Mouse (Mus musculus) T-cell, adult 2 months (primary cell): ENCODE results near the gene Tmem192.

Experiments used
- DNase-seq: peaks from one replicate; pipeline ENCODE4 v3.0.0; 2022; ENCODE audit warnings: low spot score

Tmem192 gene

DNA sequence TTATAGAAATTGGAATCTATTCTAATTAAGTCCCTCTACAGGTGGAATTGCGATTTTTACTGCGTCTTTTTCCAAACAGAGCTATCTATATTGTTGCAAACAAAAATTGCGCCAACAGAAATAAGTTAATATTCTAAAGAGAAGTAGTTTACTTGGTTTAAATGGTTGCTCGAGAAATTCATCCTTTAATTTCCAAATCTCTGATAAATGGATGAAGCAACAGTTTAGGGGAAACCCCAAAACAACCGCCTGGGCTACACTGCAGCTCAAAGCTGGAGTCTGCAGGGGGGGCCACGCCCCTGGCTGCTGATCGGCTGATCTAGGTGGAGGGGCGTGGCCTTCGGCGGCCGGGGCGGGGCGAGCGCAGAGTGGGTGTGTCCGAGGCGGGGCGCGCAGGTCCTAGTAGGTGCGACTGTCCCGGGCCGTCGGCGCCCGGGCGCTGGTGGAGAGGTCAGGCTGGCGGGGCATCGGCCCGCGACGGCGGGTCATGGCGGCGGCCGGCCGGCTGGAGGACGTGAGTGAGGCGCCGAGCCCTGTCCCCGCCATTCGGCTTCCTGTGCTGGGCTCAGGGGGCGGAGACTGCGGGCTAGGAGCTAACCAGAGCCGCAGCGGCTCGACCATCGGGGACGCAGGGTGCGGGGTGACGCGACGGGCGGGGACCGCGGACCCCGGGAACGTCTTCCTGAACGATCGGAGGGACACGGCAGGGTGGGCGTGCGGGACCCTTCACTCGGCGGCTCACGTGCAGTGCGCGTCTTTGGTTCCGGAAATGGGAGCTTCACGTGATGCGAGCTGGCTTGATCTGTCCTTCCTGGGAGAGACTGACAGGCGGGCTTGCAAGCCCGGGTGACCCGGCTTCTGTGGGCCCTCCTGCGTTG lies at the start of gene Tmem192:
TSS of gene Tmem192 (plus strand) at position 366 of the 878 bp plus-strand sequence.
- peak; percentile 95 for DNase-seq

DNA sequence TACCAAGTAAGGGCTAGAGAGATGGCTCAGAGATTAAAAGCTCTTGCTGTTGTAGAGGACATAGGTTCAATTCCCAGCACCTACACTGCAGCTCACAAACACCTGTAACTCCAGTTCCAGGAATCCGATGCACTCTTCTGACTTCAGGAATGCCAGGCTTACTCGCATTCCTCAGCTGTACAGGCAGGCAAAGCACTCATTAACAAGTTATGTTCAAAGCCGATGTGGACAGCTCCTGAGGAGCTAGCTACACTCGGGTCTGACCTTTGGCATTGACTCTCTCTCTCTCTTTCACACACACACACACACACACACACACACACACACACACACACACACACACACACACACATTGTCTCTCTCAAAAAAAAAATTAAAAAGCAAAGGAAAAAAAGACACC lies 48.3 kb upstream of the Tmem192 start:
- no peak for DNase-seq

DNA sequence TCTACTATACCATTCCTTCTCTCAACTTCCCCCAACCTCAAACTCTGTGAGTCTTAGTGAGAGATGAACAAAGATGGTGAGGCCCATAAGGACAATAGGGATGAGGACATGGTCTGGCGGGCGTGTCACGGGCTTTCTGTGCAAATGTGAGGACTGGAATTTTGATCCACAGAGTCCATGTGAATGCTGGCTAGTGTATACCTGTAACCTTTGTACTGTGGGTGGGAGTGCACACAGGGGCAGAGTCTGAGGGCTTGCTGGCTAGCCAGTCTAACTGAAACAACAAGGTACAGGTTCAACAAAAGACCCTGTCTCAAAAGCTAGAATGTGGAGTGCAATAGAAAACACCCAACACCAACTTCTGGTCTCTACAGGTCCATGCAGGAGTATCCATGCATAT lies 46.3 kb upstream of the Tmem192 start:
- DNase-seq, result no peak

- no peak for DNase-seq
These were observed 45.3 kb upstream of the Tmem192 start for GRCm38 (mm10) chr8:64901527-64902156.

- no peak for DNase-seq
These were observed 44.8 kb upstream of the Tmem192 start for GRCm38 (mm10) chr8:64902191-64902590.

DNA sequence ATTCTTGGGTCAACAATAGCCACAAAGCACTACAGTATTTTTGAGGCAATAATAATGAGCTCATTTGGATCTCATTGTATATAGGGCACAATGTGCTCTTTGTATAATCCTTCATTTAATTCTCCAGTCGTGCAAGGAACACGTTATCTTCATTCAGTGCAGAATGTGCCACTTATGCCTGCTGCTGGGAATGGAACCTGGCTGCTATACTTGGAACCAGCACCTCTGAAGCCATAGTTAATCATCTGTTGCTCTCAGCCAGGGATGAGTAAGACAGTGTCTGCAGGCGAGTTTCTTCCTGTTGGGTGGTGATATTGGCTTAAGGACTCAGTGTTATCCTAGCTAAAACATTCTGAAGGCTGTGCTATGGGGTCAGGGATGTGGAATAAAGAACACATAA lies 43.2 kb upstream of the Tmem192 start:
- DNase-seq, result no peak

DNA sequence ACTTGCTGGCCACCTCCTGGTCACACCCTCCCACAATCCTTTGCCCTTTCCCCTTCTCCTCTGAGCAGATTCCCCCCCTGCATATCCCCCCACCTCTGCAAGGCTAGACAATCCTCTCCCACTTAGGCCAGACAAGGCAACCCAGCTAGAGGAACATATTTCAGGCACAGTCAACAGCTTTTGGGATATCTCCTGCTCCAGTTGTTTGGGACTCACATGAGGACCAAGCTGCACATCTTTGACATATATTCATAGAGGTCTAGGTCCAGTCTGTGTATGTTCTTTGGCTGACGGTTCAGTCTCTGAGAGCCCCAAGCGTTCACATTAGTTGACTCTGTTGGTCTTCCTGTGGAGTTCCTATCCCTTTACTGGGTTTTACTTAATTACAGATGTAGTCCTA lies 37.0 kb upstream of the Tmem192 start:
- DNase-seq, result no peak

- DNase-seq, result no peak
These were observed 30.2 kb upstream of the Tmem192 start for GRCm38 (mm10) chr8:64916793-64917192.

- no peak for DNase-seq
These were observed 23.7 kb upstream of the Tmem192 start for GRCm38 (mm10) chr8:64923329-64923728.

GRCm38 (mm10) chr8:64925762-64926161 lies 21.2 kb upstream of the Tmem192 start:
- no peak for DNase-seq

DNA sequence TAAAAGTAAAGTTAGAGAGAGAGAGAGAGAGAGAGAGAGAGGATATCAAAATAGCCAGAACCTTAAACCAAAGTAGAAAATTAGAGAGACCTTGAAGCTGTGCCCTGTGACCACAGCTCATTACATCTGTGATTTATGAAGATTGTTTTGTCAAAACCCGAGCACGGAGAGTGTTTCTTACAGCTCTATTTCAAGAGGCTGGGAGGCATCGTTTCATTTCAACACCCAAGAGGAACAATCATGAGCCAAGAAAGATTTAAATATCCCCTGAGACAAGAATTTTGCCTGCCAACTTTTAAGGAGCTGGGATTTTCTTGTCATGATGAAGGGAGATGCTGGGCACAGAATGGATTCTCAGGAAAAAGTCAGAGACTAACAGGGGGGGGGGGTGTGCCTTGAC lies 20.6 kb upstream of the Tmem192 start:
- no peak for DNase-seq

GRCm38 (mm10) chr8:64928938-64929337 lies 18.0 kb upstream of the Tmem192 start:
- DNase-seq, result no peak

DNA sequence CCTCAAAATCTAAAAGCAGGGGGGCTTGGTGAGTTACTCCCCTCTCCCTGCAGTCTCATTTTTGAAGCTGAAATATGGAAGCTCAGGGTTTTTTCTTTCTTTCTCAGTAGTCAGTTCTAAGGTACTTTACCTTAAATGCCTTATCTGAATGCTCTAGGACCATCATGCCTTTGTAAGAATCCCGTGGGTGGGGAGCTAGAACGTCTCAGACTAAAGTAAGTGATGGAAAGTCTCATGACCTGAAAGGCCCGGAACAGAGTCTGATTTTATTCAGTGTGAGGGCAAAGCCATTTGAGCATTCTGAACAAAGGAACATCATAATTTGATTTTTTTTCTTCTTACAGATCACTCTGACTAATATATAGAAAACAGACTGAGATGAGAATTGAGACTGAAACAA lies 12.0 kb upstream of the Tmem192 start:
- DNase-seq, result no peak

DNA sequence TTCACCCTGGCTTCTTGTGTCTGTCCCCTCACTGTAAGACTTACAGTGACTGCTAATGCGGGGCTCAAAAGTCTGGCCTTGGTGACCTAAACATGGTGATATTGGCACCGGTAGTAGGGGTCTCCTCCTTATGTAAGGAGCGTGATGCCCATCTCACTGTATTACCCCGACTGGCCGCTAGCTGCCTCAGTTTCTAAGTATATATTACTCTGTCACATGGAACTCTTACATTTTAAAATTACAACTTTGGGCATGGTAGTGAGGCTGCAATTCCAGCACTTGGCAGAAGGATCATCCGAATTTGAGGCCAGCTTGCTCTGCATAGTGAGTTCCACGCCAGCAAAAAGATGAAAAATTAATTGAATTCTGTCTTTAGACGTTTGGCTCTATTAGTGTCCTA lies 6.0 kb upstream of the Tmem192 start:
- no peak for DNase-seq

GRCm38 (mm10) chr8:64941495-64941894 lies 5.5 kb upstream of the Tmem192 start:
- peak; percentile 75 for DNase-seq

GRCm38 (mm10) chr8:64942946-64943345 lies 4.0 kb upstream of the Tmem192 start:
- peak; percentile 11 for DNase-seq

- DNase-seq, result peak; percentile 37
These were observed 2.2 kb upstream of the Tmem192 start for GRCm38 (mm10) chr8:64944831-64945230.

GRCm38 (mm10) chr8:64945606-64946005 lies 1.4 kb upstream of the Tmem192 start:
- no peak for DNase-seq

DNA sequence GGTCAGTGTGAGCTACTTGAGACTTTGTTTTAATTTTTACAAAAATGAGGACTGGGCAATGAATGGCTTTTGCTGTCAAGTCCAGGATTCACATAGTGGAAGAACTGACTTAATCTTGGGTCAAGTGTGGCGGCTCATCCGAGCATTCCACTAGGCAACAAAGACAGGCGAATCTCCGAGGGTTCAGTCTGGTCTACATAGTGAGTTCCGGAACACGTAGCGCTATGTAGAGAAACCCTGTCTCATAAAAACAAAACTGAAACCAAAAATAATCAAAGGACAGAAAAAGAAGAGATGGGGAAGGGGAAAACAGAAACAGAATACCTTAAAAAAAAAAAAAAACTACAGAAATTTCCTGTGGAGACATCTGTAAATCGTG lies 555 bp upstream of the Tmem192 start:
- peak; percentile 40 for DNase-seq

DNA sequence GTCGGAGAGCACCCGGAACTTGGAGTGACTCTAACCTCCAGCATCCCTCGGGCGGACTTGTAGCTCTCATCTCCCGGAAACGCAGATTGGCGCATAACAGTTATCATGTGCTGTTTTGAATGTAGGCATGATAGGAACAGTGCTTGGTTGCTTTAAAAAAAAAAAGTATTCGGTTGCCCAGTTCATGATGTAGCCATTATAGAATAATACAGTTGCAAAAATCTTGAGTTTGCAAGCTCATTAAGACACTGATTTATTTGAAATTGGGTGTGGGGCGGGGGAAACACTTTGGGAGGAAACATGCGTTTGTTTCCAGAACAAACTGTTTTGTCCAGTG lies 681 bp downstream of the Tmem192 start:
- DNase-seq, result no peak

GRCm38 (mm10) chr8:64948371-64948770 lies 1.4 kb downstream of the Tmem192 start:
- no peak for DNase-seq

- no peak for DNase-seq
These were observed 5.1 kb downstream of the Tmem192 start for GRCm38 (mm10) chr8:64952101-64952500.

DNA sequence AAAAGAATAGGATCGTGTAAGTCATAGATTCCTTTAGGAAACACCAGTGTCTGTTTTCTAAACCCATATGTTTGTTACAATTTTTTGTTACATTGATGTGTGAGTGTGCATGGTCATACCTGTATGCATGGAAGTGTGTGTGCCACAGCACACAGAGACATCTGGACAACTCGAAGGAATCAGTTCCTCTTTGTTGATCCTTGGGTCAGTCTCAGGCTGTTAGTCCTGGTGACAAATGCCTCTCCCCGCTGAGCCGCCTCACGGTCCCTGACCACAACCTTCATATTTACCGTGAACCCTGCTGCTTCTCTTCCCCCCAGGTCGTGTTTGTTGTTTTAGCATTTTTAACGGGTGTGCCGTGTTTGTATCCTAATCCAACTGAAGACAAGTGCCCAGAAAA lies 12.0 kb downstream of the Tmem192 start:
- no peak for DNase-seq

- DNase-seq, result no peak
These were observed 15.9 kb downstream of the Tmem192 start for GRCm38 (mm10) chr8:64962836-64963235.
